Mouse (Mus musculus): Measurements from ENCODE around the gene F2rl1. TPM values are rescaled to one million over a fixed set of nuclear protein-coding genes. Genes with fewer than 3 reads are reported as not detected.

The F2rl1 gene
- polyA plus RNA-seq, 1 experiment from 2014 or later, result 0.82 TPM

DNA sequence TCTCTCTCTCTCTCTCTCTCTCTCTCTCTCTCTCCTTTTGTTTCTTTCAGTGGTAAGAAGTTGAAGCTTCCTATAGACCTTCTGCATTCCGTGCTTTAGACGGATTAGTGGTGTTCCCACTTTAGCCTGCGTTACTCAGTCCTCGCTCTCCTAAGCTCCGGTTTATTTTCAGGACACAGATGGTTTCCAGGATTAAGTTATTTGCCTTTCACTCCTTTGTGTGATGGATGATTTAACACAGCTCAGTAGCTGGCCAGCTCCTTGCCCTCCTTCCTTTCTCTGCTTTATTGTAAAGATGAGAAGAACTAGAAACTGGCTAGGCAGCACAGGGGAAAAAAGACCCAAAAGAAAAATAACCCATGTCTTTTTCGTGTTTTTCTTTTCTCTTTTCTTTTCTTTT lies 23.8 kb upstream of the F2rl1 start:
- WGBS, result 13% methylated on average over 6 of the region's 6 CpGs
- Histone ChIP-seq H3K27me3 (no peaks in the 10 kb centered on the region), H3K4me3 (0 out of 2 replicates have a peak overlapping the region, but pooled peaks have one; percentile 14), H3K27ac (peak overlapping the region; percentile 55; the same call in 1 of the 2 replicates), H3K4me2 (replicated peaks) (peak overlapping the region; percentile 44), H3K9ac (no peak overlapping the region), H3K36me3 (no peaks in the 10 kb centered on the region), H3K9me3 (no peaks in the 10 kb centered on the region; the same call in 1 of the 2 replicates), H3K4me1 (peaks cover 37% of the 10 kb centered on the region)
- ATAC-seq (ENCODE audit: insufficient number of reproducible peaks, insufficient read depth, low FRiP score, low TSS enrichment), result no peak

DNA sequence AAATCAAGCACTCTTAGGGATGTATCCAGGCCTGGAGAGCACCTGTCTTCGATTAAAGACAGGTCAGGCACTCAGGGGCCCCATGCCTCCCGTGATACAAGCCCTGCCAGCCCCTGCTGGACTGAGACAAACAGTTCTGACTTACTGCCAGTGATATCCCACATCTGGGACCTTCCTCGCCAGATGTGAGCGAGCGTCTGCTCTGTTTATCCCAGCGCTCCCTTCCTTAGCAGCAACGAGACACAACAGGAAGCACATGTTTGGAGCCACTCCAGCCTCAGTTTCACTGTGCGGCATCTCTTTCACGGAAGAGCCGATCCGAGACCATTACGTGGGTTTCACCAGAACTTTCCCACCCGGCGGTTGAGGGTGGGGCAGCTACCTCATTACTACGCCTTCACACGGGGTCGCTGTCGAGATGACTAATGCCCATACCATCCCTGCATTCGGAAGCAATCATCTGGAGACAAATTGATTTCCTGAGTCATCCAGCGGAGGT lies 23.3 kb upstream of the F2rl1 start:
- H3K27ac ChIP-seq, result peak overlapping the region; percentile 55
- no peaks in the 10 kb centered on the region; the same call in 1 of the 2 replicates for H3K9me3 ChIP-seq
- H3K27me3 ChIP-seq, result no peaks in the 10 kb centered on the region
- H3K36me3 ChIP-seq, result no peaks in the 10 kb centered on the region
- ATAC-seq (ENCODE audit: insufficient number of reproducible peaks, insufficient read depth, low FRiP score, low TSS enrichment), result peak; percentile 25; the same call in 1 of the 2 replicates
- whole genome bisulfite sequencing, result 19% methylated on average over 20 of the region's 20 CpGs
- H3K4me2 ChIP-seq (replicated peaks), result peak overlapping the region; percentile 44
- H3K4me3 ChIP-seq, result 0 out of 2 replicates have a peak overlapping the region, but pooled peaks have one; percentile 14
- H3K9ac ChIP-seq, result no peak overlapping the region
- peaks cover 37% of the 10 kb centered on the region for H3K4me1 ChIP-seq

GRCm38 (mm10) chr13:95547090-95547611 lies 22.1 kb upstream of the F2rl1 start:
- H3K4me3 ChIP-seq, result no peak overlapping the region
- peak; percentile 30; the same call in 1 of the 2 replicates for ATAC-seq (ENCODE audit: insufficient number of reproducible peaks, insufficient read depth, low FRiP score, low TSS enrichment)
- H3K36me3 ChIP-seq, result no peaks in the 10 kb centered on the region
- WGBS, result 29% methylated on average over 12 of the region's 12 CpGs
- peaks cover 37% of the 10 kb centered on the region for H3K4me1 ChIP-seq
- H3K27me3 ChIP-seq, result no peaks in the 10 kb centered on the region
- 0 out of 2 replicates have a peak overlapping the region, but pooled peaks have one; percentile 3 for H3K4me2 ChIP-seq (replicated peaks)
- H3K9ac ChIP-seq, result no peak overlapping the region
- H3K9me3 ChIP-seq, result no peaks in the 10 kb centered on the region; the same call in 1 of the 2 replicates
- no peak overlapping the region for H3K27ac ChIP-seq

- Histone ChIP-seq H3K4me2 (replicated peaks) (no peak overlapping the region), H3K27me3 (no peaks in the 10 kb centered on the region), H3K4me1 (peaks cover 37% of the 10 kb centered on the region), H3K36me3 (no peaks in the 10 kb centered on the region), H3K4me3 (no peak overlapping the region), H3K27ac (no peak overlapping the region), H3K9me3 (no peaks in the 10 kb centered on the region; the same call in 1 of the 2 replicates), H3K9ac (no peak overlapping the region)
- no peak for ATAC-seq (ENCODE audit: insufficient number of reproducible peaks, insufficient read depth, low FRiP score, low TSS enrichment)
- 68% methylated on average over 6 of the region's 6 CpGs for WGBS
These were observed 21.2 kb upstream of the F2rl1 start for GRCm38 (mm10) chr13:95546251-95546650.

GRCm38 (mm10) chr13:95545729-95546186 lies 20.7 kb upstream of the F2rl1 start:
- no peak overlapping the region for H3K4me3 ChIP-seq
- no peaks in the 10 kb centered on the region for H3K36me3 ChIP-seq
- no peaks in the 10 kb centered on the region for H3K27me3 ChIP-seq
- H3K4me1 ChIP-seq, result peaks cover 37% of the 10 kb centered on the region
- no peak overlapping the region for H3K4me2 ChIP-seq (replicated peaks)
- 69% methylated on average over 7 of the region's 7 CpGs for WGBS
- ATAC-seq (ENCODE audit: insufficient number of reproducible peaks, insufficient read depth, low FRiP score, low TSS enrichment), result no peak
- no peak overlapping the region for H3K9ac ChIP-seq
- no peaks in the 10 kb centered on the region; the same call in 1 of the 2 replicates for H3K9me3 ChIP-seq
- no peak overlapping the region for H3K27ac ChIP-seq

DNA sequence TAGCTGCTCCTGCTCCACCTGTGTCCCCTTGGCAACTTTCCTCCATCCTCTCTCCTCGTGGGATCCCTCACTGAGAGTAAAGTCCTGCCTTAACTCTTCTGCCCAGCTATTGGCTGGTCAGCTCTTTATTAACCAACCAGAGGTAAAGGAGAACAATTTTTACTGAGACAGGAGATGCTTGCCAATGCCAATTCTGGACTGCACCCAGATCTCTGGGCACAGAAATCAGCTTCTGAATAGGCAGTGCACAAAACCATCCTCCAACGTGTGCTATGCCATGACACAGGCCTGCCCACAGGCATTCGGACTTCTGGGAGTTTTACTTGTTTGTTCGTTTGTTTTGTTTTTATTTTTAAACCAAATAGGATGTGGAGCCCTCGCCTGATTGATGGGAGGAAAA lies 13.0 kb upstream of the F2rl1 start:
- H3K9ac ChIP-seq, result no peak overlapping the region
- H3K27me3 ChIP-seq, result 0 out of 2 replicates have a peak, but pooled peaks cover 5% of the 10 kb centered on the region
- peaks cover 16% of the 10 kb centered on the region for H3K4me1 ChIP-seq
- ATAC-seq (ENCODE audit: insufficient number of reproducible peaks, insufficient read depth, low FRiP score, low TSS enrichment), result no peak
- H3K4me3 ChIP-seq, result no peak overlapping the region
- no peaks in the 10 kb centered on the region for H3K36me3 ChIP-seq
- 66% methylated on average over 5 of the region's 5 CpGs for WGBS
- no peak overlapping the region for H3K4me2 ChIP-seq (replicated peaks)
- H3K9me3 ChIP-seq, result no peaks in the 10 kb centered on the region
- H3K27ac ChIP-seq, result no peak overlapping the region

DNA sequence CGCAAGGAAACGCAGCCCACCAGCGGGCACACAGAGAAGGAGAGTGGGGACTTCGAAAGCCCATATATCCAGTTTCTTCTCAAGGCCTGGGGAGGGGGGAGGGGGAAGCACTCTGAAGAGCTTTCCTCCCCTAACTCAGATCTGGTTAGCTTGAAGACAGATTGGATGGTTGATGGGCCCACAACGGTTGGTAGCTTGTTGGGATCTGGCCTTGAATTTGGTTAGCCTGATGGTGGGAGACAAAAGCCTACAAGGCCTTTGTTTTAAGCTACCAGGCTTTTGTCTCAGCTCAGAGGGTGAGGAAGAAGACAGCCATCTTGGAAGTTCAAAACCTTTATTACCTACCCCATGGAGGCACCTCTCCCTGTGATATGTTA lies 11.1 kb upstream of the F2rl1 start:
- WGBS, result 16% methylated on average over 5 of the region's 5 CpGs
- ATAC-seq (ENCODE audit: insufficient number of reproducible peaks, insufficient read depth, low FRiP score, low TSS enrichment), result no peak
- H3K27me3 ChIP-seq, result 0 out of 2 replicates have a peak, but pooled peaks cover 5% of the 10 kb centered on the region
- no peak overlapping the region for H3K9ac ChIP-seq
- no peak overlapping the region for H3K4me2 ChIP-seq (replicated peaks)
- no peak overlapping the region for H3K27ac ChIP-seq
- no peaks in the 10 kb centered on the region for H3K36me3 ChIP-seq
- no peak overlapping the region for H3K4me3 ChIP-seq
- H3K4me1 ChIP-seq, result peaks cover 22% of the 10 kb centered on the region
- H3K9me3 ChIP-seq, result no peaks in the 10 kb centered on the region

- Histone ChIP-seq H3K4me1 (peaks cover 22% of the 10 kb centered on the region), H3K9me3 (no peaks in the 10 kb centered on the region), H3K9ac (no peak overlapping the region), H3K4me2 (replicated peaks) (0 out of 2 replicates have a peak overlapping the region, but pooled peaks have one; percentile 9), H3K36me3 (no peaks in the 10 kb centered on the region), H3K4me3 (no peak overlapping the region), H3K27me3 (0 out of 2 replicates have a peak, but pooled peaks cover 5% of the 10 kb centered on the region), H3K27ac (no peak overlapping the region)
- 5% methylated on average over 11 of the region's 11 CpGs for WGBS
- ATAC-seq (ENCODE audit: insufficient number of reproducible peaks, insufficient read depth, low FRiP score, low TSS enrichment), result no peak
These were observed 10.6 kb upstream of the F2rl1 start for GRCm38 (mm10) chr13:95535461-95536116.

DNA sequence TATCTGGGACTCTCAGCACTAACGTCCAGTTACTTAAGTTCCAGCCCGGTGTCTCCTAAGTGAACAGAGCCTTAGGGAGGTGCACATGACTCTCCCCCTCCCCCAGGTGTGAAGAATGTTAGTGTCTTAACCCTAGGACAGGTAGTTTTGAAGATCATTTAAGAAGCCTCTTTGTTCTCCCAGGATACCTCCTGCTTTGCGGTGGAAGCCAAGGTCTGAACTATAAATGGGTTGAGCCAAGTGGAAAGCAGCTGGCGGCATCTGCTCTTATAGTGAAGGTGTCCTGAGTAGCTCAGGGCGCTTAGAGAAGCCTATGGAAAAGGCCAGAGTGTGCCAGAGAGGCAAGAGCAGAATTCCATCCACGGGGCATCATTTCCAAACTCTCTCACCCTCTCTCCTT lies 10.0 kb upstream of the F2rl1 start:
- no peak for ATAC-seq (ENCODE audit: insufficient number of reproducible peaks, insufficient read depth, low FRiP score, low TSS enrichment)
- no peak overlapping the region for H3K4me3 ChIP-seq

GRCm38 (mm10) chr13:95534131-95534561 lies 9.1 kb upstream of the F2rl1 start:
- Histone ChIP-seq H3K4me2 (replicated peaks) (peak overlapping the region; percentile 32), H3K4me3 (no peak overlapping the region), H3K27me3 (0 out of 2 replicates have a peak, but pooled peaks cover 5% of the 10 kb centered on the region), H3K27ac (peak overlapping the region; percentile 32; the same call in 1 of the 2 replicates), H3K4me1 (peaks cover 22% of the 10 kb centered on the region), H3K9ac (no peak overlapping the region; the same call in 1 of the 2 replicates), H3K36me3 (no peaks in the 10 kb centered on the region), H3K9me3 (no peaks in the 10 kb centered on the region)
- ATAC-seq (ENCODE audit: insufficient number of reproducible peaks, insufficient read depth, low FRiP score, low TSS enrichment), result no peak
- under 1% methylated on average over 5 of the region's 5 CpGs for WGBS

More for the DNA sequence above, 10.0 kb upstream of the F2rl1 start:
- H3K4me1 ChIP-seq, result peaks cover 22% of the 10 kb centered on the region
- H3K9ac ChIP-seq, result no peak overlapping the region
- H3K9me3 ChIP-seq, result no peaks in the 10 kb centered on the region
- 0 out of 2 replicates have a peak overlapping the region, but pooled peaks have one; percentile 9 for H3K4me2 ChIP-seq (replicated peaks)
- H3K27ac ChIP-seq, result no peak overlapping the region
- H3K36me3 ChIP-seq, result no peaks in the 10 kb centered on the region
- H3K27me3 ChIP-seq, result 0 out of 2 replicates have a peak, but pooled peaks cover 5% of the 10 kb centered on the region
- 11% methylated on average over 6 of the region's 6 CpGs for WGBS

GRCm38 (mm10) chr13:95533640-95534039 lies 8.6 kb upstream of the F2rl1 start:
- 17% methylated on average over 8 of the region's 8 CpGs for WGBS
- 0 out of 2 replicates have a peak overlapping the region, but pooled peaks have one; percentile 32 for H3K4me2 ChIP-seq (replicated peaks)
- H3K36me3 ChIP-seq, result no peaks in the 10 kb centered on the region
- no peak overlapping the region for H3K9ac ChIP-seq
- no peak for ATAC-seq (ENCODE audit: insufficient number of reproducible peaks, insufficient read depth, low FRiP score, low TSS enrichment)
- no peaks in the 10 kb centered on the region for H3K9me3 ChIP-seq
- no peak overlapping the region for H3K4me3 ChIP-seq
- H3K27me3 ChIP-seq, result 0 out of 2 replicates have a peak, but pooled peaks cover 5% of the 10 kb centered on the region
- peak overlapping the region; percentile 32; the same call in 1 of the 2 replicates for H3K27ac ChIP-seq
- H3K4me1 ChIP-seq, result peaks cover 22% of the 10 kb centered on the region
